Mouse (Mus musculus) megakaryocyte-erythroid progenitor cell, adult 5-6 weeks (primary cell): ENCODE data around the gene Atf4. TPM values are rescaled to one million over a fixed set of nuclear protein-coding genes. Genes with fewer than 3 reads are reported as not detected.

Experiments used
- ATAC-seq: replicated peaks from 2 replicates; pipeline ENCODE4 v1.8.0; 2016; ENCODE audit warnings: mild to moderate bottlenecking, inconsistent platforms; ENCODE audit not compliant: severe bottlenecking, poor library complexity, low FRiP score, low TSS enrichment
- total RNA-seq, 2 experiments: library from RNA; stranded (forward) in 1 of 2; stranded (reverse) in 1 of 2; fragments of 200-1000, 215-1000 nt in 1 of 2; fragments of >200 nt in 1 of 2; fragmentation: Nextera tagmentation in 1 of 2; gene quantifications; 2 replicates each; pipeline ENCODE4 v1.2.3; 2014 to 2017

Gene Atf4
- total RNA-seq, 2 experiments from 2014 or later = 192 to 318 TPM

DNA sequence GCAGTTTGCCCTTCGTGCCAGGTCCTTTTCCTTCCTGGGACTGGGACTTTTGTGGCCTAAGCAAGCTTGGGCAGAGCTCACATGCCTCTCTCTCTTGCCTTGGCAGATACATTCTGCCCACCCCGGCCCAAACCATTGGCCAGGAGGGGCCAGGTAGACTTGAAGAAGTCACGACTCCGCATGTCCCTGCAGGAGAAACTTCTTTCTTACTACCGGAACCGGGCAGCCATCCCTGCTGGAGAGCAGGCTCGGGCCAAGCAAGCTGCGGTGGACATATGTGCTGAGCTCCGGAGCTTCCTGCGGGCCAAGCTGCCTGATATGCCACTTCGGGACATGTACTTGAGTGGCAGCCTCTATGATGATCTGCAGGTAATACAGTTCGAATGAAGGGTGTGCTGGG is 6.8 kb upstream of the Atf4 start:
- ATAC-seq = no peak

DNA sequence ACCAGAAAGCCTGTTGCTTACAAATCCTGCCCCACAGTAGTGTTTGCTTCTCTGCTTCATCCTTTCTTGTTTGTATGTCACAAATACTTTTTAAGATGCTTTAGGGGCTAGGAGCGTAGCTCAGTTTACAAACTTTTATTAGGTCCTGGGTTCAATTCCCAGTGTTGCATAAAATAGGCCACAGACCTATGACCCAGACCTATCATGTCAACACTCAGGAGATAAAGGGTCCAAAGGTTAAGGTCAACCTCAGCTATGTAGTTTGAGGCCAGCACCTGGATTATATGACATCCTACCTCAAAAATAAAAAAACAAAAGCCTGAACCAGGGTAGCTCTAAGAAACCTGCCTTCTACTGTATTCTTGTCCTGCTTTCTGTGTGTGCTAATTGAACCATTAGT is 6.4 kb upstream of the Atf4 start:
- ATAC-seq = no peak

DNA sequence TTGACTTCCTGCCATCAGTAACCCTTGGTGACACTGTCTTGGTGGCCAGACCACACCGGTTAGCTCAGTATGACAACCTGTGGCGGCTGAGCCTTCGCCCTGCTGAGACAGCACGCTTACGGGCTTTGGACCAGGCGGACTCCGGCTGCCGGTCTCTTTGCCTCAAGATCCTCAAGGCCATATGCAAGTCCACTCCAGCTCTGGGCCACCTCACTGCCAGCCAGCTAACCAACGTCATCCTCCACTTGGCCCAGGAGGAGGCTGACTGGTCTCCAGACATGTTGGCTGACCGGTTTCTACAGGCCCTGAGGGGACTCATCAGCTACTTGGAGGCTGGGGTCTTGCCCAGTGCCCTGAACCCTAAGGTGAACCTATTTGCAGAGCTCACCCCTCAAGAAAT is 5.3 kb upstream of the Atf4 start:
- no peak for ATAC-seq

DNA sequence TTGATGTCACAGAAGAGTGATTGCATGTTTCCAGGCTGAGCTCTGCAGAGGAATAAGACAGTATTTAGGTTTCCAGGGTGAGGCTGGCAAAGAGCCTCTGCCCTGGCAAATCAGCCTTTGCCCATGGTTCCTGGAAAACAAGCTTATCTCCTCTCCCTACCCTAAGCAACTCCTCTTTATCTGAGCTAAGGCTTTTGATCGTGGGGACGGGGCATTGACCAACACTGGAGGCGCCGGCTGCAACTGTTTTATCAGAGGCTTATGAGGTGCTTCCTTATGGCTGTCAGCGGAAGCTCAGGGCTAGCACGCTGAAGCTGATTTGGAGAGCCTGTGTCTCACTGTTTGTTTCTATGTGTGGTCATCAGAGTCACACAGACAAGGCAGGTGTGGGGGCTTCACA is 4.4 kb upstream of the Atf4 start:
- ATAC-seq = peak; percentile 37

DNA sequence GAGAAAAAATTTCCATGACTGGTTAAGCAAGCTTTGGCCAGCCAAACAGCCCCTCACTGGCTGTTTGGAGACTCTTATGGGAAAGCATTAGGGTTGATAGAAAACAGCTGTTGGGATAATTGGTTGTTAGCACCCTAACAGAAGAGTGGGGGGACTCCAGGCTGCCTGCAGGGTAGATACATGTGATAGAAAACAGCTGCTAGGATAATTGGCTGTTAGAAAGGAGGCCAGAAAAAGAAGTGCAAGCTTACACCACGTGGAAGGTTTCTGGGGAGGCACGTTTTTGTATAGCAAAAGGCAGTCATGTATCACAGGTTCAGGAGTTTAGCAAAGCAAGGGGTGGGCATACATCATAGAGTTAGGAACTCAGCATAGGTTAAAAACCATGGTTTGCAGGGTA is 1.5 kb upstream of the Atf4 start:
- no peak for ATAC-seq

DNA sequence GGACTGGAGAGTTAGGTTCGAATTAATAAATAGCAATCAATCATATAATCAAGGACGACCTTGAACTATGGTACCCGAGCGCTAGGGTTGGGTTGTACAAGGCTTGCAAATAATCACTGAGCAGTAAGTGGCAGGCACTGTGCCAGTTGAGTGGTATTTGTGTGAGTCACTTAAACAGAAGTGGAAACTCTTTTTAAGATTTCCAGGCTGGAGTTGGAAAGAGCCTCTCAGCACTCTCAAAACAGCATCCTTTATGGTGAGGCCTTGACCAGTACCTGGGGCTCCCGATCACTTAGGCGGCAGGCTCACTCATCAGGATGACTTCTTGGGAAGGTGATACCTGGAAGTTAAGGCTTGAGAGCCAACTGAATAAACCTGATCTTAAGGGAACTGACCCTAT is 777 bp upstream of the Atf4 start:
- no peak for ATAC-seq

DNA sequence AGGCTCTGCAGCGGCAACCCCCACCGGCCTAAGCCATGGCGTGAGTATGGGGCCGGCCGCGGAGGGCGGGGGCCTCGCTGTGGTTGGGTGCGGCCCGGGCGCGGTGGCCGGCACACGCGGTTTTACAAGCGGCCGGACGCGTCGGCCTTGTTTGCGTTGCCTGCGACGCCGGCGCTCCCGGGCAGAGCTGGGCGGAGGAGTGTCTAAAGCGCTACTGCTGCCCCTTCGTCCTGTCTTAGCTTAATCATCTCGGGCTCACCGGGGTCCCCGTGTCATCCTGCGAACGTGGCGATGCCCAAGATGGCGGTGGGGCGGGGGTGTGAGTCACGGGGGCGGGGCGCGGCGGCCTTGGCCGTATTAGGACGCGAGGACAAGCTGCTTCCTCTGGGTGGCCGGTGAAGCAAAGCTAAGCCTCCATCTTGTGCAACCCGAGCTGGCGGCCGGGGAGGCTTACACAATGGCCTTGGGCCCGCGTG is 700 bp downstream of the Atf4 start:
- ATAC-seq = no peak

DNA sequence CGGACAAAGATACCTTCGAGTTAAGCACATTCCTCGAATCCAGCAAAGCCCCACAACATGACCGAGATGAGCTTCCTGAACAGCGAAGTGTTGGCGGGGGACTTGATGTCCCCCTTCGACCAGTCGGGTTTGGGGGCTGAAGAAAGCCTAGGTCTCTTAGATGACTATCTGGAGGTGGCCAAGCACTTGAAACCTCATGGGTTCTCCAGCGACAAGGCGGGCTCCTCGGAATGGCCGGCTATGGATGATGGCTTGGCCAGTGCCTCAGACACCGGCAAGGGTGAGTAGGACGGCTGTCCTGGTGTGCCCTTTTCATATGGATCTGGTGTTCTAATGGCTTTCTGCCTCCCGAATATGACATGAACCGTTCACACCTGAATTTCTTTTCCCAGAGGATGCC is 1.3 kb downstream of the Atf4 start:
- no peak for ATAC-seq

DNA sequence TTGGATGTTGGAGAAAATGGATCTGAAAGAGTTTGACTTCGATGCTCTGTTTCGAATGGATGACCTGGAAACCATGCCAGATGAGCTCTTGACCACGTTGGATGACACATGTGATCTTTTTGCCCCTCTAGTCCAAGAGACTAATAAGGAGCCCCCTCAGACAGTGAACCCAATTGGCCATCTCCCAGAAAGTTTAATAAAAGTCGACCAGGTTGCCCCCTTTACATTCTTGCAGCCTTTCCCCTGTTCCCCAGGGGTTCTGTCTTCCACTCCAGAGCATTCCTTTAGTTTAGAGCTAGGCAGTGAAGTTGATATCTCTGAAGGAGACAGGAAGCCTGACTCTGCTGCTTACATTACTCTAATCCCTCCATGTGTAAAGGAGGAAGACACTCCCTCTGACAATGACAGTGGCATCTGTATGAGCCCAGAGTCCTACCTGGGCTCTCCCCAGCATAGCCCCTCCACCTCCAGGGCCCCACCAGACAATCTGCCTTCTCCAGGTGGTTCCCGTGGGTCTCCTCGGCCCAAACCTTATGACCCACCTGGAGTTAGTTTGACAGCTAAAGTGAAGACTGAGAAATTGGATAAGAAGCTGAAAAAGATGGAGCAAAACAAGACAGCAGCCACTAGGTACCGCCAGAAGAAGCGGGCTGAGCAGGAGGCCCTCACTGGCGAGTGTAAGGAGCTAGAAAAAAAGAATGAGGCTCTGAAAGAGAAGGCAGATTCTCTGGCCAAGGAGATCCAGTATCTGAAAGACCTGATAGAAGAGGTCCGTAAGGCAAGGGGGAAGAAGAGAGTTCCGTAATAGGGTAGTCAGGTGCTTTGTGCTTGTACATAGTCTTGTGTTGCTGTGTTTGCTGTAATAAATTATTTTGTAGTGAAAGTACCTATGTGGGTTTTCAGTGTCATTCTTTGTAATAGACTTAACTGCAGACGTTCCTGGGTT is 1.9 kb downstream of the Atf4 start:
- no peak for ATAC-seq

DNA sequence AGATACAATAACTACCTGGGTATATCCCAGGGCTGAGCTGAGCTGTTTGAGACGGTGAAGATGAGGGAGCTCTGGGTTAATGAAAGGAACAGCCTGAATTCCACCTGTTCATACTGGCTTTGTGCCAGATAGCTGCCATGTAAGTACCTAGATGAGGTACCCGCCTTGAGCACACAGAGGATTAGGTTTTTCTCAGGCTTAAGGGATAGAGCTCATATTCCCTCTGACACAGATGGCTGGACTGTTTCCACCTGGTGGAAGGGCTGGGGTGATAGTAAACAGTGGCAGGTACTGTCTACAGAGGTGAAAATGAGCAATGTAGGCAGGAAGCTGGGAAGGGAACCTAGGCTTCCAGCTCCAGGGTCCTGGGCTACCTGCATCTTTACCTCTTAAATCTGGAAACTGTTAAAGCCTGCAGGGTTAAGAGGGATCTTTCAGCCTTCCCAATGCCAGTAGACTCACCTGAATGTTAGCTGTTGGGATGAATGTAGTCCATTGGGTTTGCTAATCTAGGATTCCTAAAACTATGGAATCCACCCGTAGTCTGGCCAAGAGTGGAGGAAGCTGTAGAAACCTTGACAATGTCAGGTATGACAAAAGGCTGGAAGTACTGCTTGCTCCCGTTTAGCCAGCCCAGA is 2.7 kb downstream of the Atf4 start:
- ATAC-seq = no peak

DNA sequence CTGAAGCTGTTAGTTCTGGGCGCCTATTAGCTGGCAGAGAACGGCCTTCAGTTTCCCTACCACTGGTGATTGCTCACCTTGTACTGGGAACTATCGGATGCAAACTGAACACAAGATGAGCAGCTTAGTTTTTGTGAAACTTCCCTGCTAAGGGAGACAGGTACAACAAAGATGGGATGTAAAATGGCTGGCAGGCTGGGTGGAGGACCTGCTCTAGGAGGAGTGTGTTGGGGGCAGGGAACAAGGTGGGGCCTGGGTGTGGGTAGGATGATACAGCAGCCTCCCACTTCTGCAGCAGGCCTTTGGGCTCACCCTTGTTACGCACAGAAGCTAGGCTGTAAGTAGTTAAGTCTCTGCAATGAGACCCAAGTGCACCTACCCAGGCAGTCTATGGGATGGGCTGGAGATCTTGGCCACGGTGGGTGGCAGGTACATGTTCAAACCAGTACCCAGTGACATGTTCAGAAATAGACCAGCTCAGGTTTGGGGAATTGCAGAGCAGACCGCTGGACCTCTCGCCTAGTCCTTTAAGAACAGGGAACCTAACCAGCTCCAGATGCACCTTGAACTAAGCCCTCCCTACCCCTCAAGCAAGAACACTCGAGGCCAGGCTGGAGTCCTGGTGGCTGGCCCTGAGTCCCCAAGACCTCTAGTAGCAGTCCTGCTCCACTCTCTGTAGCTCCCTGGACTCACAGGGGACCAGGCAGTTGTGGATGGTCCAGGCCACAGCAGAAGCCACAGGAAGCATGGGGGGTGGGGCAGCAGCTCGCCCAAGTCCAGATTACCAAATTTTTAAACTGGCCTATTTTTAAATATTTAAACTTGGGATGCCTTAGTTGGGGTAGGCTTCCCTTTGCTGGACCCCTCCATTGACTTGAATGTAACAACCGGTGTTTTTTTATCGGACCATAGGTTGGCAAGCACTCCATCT is 3.5 kb downstream of the Atf4 start:
- 0 out of 2 replicates have a peak, but pooled peaks have one; percentile 15 for ATAC-seq

DNA sequence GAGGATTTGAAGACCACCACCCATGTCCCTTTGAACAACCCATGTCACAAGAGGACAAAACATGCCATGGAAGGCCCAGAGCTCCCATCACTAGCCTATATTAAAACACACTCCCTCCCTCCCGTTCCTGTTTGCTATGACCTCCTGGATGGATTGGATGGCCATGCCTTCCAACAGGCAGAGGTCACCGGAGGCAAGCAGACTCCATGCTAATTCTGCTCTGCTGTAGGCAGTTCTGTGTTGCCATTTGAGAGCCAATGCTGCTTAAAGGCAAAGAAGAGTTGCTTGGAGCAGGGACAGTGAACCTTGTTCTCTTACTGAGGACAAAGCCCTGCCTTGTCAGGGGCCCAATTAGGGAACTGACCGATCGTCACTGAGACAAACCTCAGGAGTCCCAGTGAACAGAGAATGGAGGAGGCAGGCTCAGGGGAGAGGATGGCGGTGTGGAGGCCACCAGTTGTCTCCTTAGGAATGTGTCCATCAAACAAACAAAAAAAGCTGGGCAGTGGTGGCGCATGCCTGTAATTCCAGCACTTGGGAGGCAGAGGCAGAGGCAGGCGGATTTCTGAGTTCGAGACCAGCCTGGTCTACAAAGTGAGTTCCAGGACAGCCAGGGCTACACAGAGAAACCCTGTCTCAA is 4.5 kb downstream of the Atf4 start:
- no peak for ATAC-seq

DNA sequence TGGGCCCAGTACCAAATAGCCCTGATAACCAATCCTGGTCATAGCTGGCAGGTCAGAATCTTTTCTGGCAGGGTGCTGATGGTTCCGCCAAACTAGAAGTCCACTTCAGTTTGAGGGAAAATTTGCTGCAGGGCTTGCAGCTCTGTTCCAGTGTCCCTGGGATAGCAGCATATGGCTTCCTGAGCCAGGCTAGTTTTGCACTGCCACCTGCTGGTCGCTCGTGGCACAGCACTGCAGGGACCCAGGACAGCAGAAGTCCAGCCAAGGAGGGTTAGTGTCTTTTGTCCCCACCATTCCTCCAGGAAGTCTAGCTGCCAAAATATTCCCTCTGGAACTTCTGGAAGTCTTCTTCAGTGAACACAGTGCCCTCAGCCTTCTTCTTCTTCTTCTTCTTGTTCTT is 5.7 kb downstream of the Atf4 start:
- ATAC-seq = 0 out of 2 replicates have a peak, but pooled peaks have one; percentile 31

DNA sequence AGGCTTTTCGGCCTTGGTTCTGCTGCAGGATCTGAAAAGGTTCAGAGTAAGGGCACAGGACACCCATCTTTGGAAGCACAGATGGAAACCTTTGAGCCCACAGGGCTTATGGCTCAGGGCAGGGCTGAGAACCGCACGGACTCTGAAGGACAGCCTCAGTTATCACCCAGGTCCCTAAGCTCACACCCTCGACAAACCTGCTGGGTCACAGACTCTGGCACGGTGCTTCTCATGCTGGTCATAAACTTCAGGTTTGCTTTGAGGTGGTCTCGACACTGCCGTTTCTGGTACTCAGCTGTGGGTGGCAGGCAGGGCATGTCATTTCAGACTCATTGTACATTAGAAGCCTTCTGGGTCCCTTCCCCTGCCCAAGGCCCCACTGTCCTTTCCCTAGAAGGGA is 6.1 kb downstream of the Atf4 start:
- ATAC-seq = no peak

DNA sequence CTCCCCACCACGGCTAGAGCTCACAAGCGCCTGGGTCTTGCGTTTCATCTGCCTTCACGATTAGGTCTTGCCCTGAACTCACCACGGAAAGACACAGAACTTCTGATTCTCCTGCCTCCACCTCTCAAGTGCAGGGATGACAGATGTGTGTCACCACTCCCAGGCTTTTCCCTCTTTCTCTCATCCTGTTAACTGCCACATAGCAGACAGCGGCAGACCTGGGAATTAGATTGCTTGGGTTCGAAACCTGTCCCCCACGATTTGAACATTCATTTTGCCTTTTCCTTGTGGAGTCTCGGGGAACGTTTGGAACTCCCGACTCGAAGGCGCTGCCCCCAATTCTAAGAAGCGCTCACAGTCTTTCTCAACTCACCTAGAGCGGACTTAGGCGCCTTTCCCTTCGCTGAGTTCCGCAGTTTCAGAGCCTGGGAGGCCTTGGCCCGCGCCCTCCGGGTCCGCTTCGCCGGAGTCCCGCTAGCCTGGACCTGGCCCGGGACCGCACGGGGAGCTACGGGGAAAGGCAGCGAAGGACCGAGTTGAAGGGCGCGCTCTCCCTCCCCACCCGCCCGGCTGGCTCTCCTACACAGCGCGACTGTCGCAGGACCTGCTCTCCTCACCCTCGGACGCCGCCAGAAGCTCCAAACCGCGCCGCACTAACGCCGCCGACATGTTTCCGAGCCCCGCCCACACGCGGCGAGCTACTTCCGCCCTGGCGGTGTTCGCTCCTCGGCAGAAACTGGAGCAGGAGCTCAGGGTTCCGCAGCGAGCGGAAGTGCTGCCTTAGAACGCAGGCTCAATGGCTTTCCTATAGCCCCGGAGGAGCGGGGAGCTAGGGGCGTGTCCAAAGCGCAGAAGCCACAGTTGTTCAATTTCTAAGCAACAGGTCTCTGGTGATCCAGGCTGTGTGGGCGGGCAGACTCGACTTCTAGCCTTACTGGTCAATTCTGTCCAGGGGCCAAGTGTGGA is 8.9 kb downstream of the Atf4 start, which contains the start of gene Rps19bp1:
Gene Rps19bp1, minus strand, starts transcription at position 706 of the 966 bp plus-strand sequence.
- ATAC-seq = peak; percentile 92

DNA sequence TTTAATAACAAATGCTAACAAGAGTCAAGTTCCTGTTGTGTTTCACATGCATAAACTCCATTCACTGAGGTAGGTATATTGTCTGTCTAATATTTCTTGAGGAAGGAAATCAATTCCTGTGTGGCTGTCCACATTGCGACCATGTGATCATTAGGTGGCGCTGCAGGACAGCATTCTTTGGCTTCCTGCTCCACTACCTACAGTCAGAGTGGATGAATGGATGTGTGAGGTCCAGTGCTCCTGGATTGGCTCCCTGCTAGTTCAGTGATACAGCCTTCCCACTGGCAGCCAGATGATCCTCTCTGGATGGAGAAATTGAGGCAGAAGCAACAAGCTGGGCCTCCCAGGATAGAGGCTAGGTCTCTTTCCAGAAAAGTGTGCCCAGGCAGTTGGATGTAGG is 11.3 kb downstream of the Atf4 start:
- ATAC-seq = peak; percentile 52

DNA sequence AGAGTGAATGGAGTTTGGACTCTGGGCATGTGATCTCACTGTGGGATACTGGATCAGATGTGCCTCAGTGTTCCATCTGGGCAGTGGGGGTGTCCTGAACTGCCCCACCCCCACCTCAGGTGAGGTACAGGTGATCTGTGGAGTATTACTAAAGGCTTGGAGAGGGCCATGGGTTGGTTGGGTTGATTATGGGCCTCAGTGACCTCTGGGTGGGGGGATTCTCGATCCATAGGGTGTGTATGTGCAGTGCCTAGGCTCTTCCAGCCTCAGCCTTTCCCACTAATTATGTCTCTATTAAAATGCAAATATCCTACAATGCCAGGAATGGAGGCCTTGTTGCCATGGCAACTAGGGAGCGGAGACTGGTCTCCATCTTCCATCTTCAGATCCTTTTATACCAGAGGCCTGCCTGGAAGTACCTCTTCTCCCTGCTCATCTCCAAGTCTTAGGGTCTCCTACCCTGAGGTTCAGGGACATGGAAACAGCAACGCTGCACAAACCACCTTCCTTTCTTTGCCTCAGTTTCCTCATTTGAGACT is 16.9 kb downstream of the Atf4 start:
- ATAC-seq = no peak

DNA sequence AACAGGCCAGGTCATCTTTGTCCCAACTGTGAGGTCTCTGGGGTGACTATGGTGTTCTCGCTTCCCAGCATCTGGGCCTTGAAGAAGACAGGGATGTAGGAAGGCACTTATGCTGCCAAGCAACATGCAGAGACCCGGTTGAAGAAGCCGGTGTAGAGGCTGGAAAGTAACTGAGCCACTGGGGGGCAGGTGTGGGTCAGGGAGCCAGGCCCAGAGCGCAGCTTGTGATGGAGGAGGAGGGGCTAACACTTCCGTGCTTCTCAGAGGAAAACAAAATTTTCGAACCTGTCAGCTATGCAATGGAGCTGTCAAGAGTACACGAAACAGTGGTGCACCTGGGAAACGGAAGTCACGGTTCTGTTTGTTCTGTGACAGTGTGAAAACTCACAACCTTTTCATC is 22.1 kb downstream of the Atf4 start:
- no peak for ATAC-seq
